Mouse (Mus musculus): ENCODE measurements at regions not wholly inside any gene's neighbourhood (a gene's known extent, or its start where the extent isn't known, plus 50 kb on each side); places are given as distances from the start of the nearest gene placed in this dataset.

- TF ChIP-seq CTCF (IDR thresholded peaks at IDR 0.05; ENCODE audit: insufficient read depth, low read depth, low read length), result no peak
- TF ChIP-seq POLR2A (IDR thresholded peaks at IDR 0.05; ENCODE audit: insufficient read depth, low read depth, low read length), result no peak
Observed at GRCm38 (mm10) chr13:107552165-107552564, 492.1 kb upstream of the Smim15 start.
